Mouse (Mus musculus) layer of hippocampus, adult 11-12 months (tissue): ENCODE measurements around the gene Gm29276.
"Not testable (repeated sequence)": the region's sequence is repeated elsewhere in the genome, so short reads cannot be mapped to it uniquely, and the experiment has no call there.

ENCODE experiments used
- DNase-seq: peaks from one replicate; pipeline ENCODE4 v3.0.0; 2022; ENCODE audit warnings: low spot score

The Gm29276 gene

DNA sequence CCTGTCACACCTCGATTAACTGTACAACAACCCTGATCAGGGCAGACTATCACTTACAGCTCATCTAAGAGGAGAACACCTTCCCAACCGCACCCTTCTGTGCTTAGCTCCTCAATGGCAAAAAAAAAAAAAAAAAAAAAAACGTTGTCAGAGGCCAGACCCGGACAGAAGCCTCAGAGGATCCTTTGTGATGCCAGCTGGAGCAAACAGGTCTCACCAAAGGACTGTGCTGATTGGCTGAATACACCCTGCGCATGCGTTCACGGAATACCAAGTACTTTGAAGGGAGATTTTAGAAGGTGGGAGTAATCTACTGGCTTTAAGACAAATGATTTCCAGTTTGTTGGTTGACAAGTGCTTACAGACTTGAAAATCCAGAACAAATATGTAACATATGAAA, at the start of gene Gm29276:
Gene Gm29276, minus strand, starts transcription at position 101 of the 400 bp plus-strand sequence.
- DNase-seq: not testable (repeated sequence)
